ENCODE assay signal across 8 mouse cellular contexts in genomic region chr2:72996808-72997378, GRCm38 (mm10). TPM values are rescaled to one million over a fixed set of nuclear protein-coding genes. Genes with fewer than 3 reads are reported as not detected.
A peak's percentile ranks its signal among the peaks of the same experiment; 100 is the strongest.
DNase-seq lines count a peak whose midpoint lies in the region; ATAC-seq lines count a peak whose summit lies in the region.

No protein-coding gene starts in this region.

- H3K9me3 ChIP-seq in lung, embryonic 16.5 days (ENCODE audit: control insufficient read depth, low read length): no peaks in the 10 kb centered on the region

- no peak overlapping the region for H3K4me3 ChIP-seq in lung, embryonic 16.5 days (ENCODE audit: low read length)

- no peaks in the 10 kb centered on the region for H3K27me3 ChIP-seq in lung, embryonic 16.5 days (ENCODE audit: control insufficient read depth, insufficient read depth, low read depth, low read length)

- WGBS in lung, embryonic 16.5 days: 45% methylated on average over 9 of the region's 9 CpGs

- no peaks in the 10 kb centered on the region for H3K36me3 ChIP-seq in lung, embryonic 16.5 days (ENCODE audit: control insufficient read depth, insufficient read depth, low read length)

- 0 out of 2 replicates have a peak overlapping the region, but pooled peaks have one; percentile 17 for H3K4me2 ChIP-seq in lung, embryonic 16.5 days (ENCODE audit: low read depth, low read length)

- peak; percentile 72 for ATAC-seq in cerebellum, adult (ENCODE audit: insufficient number of reproducible peaks, low FRiP score, low TSS enrichment)
- ATAC-seq in lung, embryonic 16.5 days (ENCODE audit: low read depth): peak; percentile 75

- peaks cover 19% of the 10 kb centered on the region for H3K4me1 ChIP-seq in lung, embryonic 16.5 days (replicated peaks; ENCODE audit: control insufficient read depth, insufficient read depth, low read length)

- no peak overlapping the region for H3K9ac ChIP-seq in lung, embryonic 16.5 days (ENCODE audit: low read length)

- no peak overlapping the region for H3K27ac ChIP-seq in lung, embryonic 16.5 days (ENCODE audit: low read length)

- no peak for DNase-seq in cerebellum, postnatal 4 days (ENCODE audit: low spot score in 2 of 2)
- DNase-seq in CD4-positive helper T cell, adult 2 months (ENCODE audit: low read depth, low spot score): peak; percentile 89
- DNase-seq in cerebellum, adult 9-11 months: peak; percentile 72
- peak; percentile 90 for DNase-seq in induced T-regulatory cell, adult 2 months (ENCODE audit: low read depth)
- peak; percentile 63 to 81 for DNase-seq in thymus, adult 18-20 months
- no peak for DNase-seq in embryo, embryonic 11 days

RNA-seq across cellular contexts. Expression of gene Gm11084, which starts 10.4 kb away (rescaled TPM):
- not detected in 2 replicates for polyA plus RNA-seq in lung, embryonic 16.5 days (2015; fragmentation: Nextera tagmentation; extraction: Ambion mirVana)

RNA-seq across cellular contexts. Expression of gene Sp3, which starts 16.6 kb away (rescaled TPM):
- 59.4 TPM in 2 replicates for polyA plus RNA-seq in lung, embryonic 16.5 days (2015; fragmentation: Nextera tagmentation; extraction: Ambion mirVana)

Comparison
In these comparisons a context has a peak if more than half of its experiments do, and no peak if none do; other contexts are left out.
1. DNase-seq: peak in CD4-positive helper T cell, adult 2 months (single experiment), cerebellum, adult 9-11 months (single experiment), induced T-regulatory cell, adult 2 months (single experiment) and thymus, adult 18-20 months (2 of 2); none in cerebellum, postnatal 4 days (0 of 2) and embryo, embryonic 11 days (single experiment).